Mouse (Mus musculus): ENCODE measurements around the gene Gm1043. TPM values are rescaled to one million over a fixed set of nuclear protein-coding genes. Genes with fewer than 3 reads are reported as not detected.

Gm1043 gene
- polyA plus RNA-seq, 1 experiment from 2014 or later: not detected

GRCm38 (mm10) chr5:37198011-37198688 is 113.0 kb downstream of the Gm1043 start:
- TF ChIP-seq CTCF (IDR thresholded peaks at IDR 0.05): no peak
- in situ Hi-C loops (cut with MboI; ENCODE audit: low pct_unique_long_range_greater_than_20kb): no loop called here
- DNase-seq (ENCODE audit: low read depth, low spot score) (no peak), ATAC-seq (no peak)
- ChIA-PET CTCF (no interaction called here), POLR2A (no interaction called here)
- H3K27me3 ChIP-seq: no peaks in the 10 kb centered on the region

- ChIA-PET CTCF (interaction anchor here (1.2 kb wide), 1 partner anchor 10 kb away, joined by 3 read pairs; no protein-coding TSS in a partner anchor), POLR2A (no interaction called here)
- TF ChIP-seq CTCF (IDR thresholded peaks at IDR 0.05): no peak
Measured at GRCm38 (mm10) chr5:37202285-37202684, 117.1 kb downstream of the Gm1043 start.

GRCm38 (mm10) chr5:37204886-37205285 is 119.7 kb downstream of the Gm1043 start:
- DNase-seq (ENCODE audit: low read depth, low spot score): no peak
- no peak for ATAC-seq
- peaks cover 5% of the 10 kb centered on the region for H3K27me3 ChIP-seq
- no peak for TF ChIP-seq CTCF (IDR thresholded peaks at IDR 0.05)
- CTCF ChIA-PET: no interaction called here
- POLR2A ChIA-PET: no interaction called here
- in situ Hi-C loops (cut with MboI; ENCODE audit: low pct_unique_long_range_greater_than_20kb): no loop called here

More at GRCm38 (mm10) chr5:37202285-37202684, 117.1 kb downstream of the Gm1043 start:
- ATAC-seq: no peak
- H3K27me3 ChIP-seq: no peaks in the 10 kb centered on the region
- DNase-seq (ENCODE audit: low read depth, low spot score): no peak
- in situ Hi-C loops (cut with MboI; ENCODE audit: low pct_unique_long_range_greater_than_20kb): no loop called here

- POLR2A ChIA-PET: no interaction called here
- CTCF ChIA-PET: no interaction called here
- no peak for ATAC-seq
- DNase-seq (ENCODE audit: low read depth, low spot score): no peak
- H3K27me3 ChIP-seq: peaks cover 10% of the 10 kb centered on the region
- in situ Hi-C loops (cut with MboI; ENCODE audit: low pct_unique_long_range_greater_than_20kb): no loop called here
- no peak for TF ChIP-seq CTCF (IDR thresholded peaks at IDR 0.05)
Measured at GRCm38 (mm10) chr5:37205420-37205819, 120.2 kb downstream of the Gm1043 start.

GRCm38 (mm10) chr5:37206364-37206763 is 121.2 kb downstream of the Gm1043 start:
- ChIA-PET CTCF (no interaction called here), POLR2A (no interaction called here)
- in situ Hi-C loops (cut with MboI; ENCODE audit: low pct_unique_long_range_greater_than_20kb): no loop called here
- DNase-seq (ENCODE audit: low read depth, low spot score): no peak
- ATAC-seq: no peak
- TF ChIP-seq CTCF (IDR thresholded peaks at IDR 0.05): no peak
- H3K27me3 ChIP-seq: peaks cover 17% of the 10 kb centered on the region

GRCm38 (mm10) chr5:37212938-37213708 is 128.0 kb downstream of the Gm1043 start:
- TF ChIP-seq CTCF (IDR thresholded peaks at IDR 0.05): no peak
- CTCF ChIA-PET: interaction anchor here (1.1 to 1.4 kb wide), 3 partner anchors 10 to 23 kb away, joined by 3 to 6 read pairs (median 3); no protein-coding TSS in a partner anchor
- in situ Hi-C loops (cut with MboI; ENCODE audit: low pct_unique_long_range_greater_than_20kb): no loop called here

GRCm38 (mm10) chr5:37213709-37214103 is 128.5 kb downstream of the Gm1043 start:
- TF ChIP-seq CTCF (IDR thresholded peaks at IDR 0.05): no peak
- in situ Hi-C loops (cut with MboI; ENCODE audit: low pct_unique_long_range_greater_than_20kb): no loop called here
- DNase-seq (ENCODE audit: low read depth, low spot score) (no peak), ATAC-seq (no peak)
- ChIA-PET CTCF (interaction anchor here (1.4 kb wide), 1 partner anchor 9 kb away, joined by 6 read pairs; no protein-coding TSS in a partner anchor), POLR2A (no interaction called here)
- H3K27me3 ChIP-seq: peaks cover 19% of the 10 kb centered on the region

More at GRCm38 (mm10) chr5:37212938-37213708, 128.0 kb downstream of the Gm1043 start:
- ATAC-seq: no peak
- POLR2A ChIA-PET: no interaction called here
- DNase-seq (ENCODE audit: low read depth, low spot score): no peak
- peaks cover 17% of the 10 kb centered on the region for H3K27me3 ChIP-seq

GRCm38 (mm10) chr5:37214614-37215013 is 129.4 kb downstream of the Gm1043 start:
- POLR2A ChIA-PET: no interaction called here

GRCm38 (mm10) chr5:37215276-37215675 is 130.1 kb downstream of the Gm1043 start:
- H3K27me3 ChIP-seq: peaks cover 11% of the 10 kb centered on the region
- ATAC-seq (peak; percentile 12), DNase-seq (ENCODE audit: low read depth, low spot score) (no peak)
- CTCF ChIA-PET: no interaction called here
- no peak for TF ChIP-seq CTCF (IDR thresholded peaks at IDR 0.05)
- POLR2A ChIA-PET: no interaction called here
- in situ Hi-C loops (cut with MboI; ENCODE audit: low pct_unique_long_range_greater_than_20kb): no loop called here

More at GRCm38 (mm10) chr5:37214614-37215013, 129.4 kb downstream of the Gm1043 start:
- DNase-seq (ENCODE audit: low read depth, low spot score): no peak
- CTCF ChIA-PET: interaction anchor here (1.4 kb wide), 1 partner anchor 8 kb away, joined by 6 read pairs; no protein-coding TSS in a partner anchor
- TF ChIP-seq CTCF (IDR thresholded peaks at IDR 0.05): no peak
- in situ Hi-C loops (cut with MboI; ENCODE audit: low pct_unique_long_range_greater_than_20kb): no loop called here
- no peak for ATAC-seq
- H3K27me3 ChIP-seq: peaks cover 16% of the 10 kb centered on the region

- no peak for DNase-seq (ENCODE audit: low read depth, low spot score)
- POLR2A ChIA-PET: no interaction called here
- H3K27me3 ChIP-seq: peaks cover 19% of the 10 kb centered on the region
- CTCF ChIA-PET: no interaction called here
- no peak for TF ChIP-seq CTCF (IDR thresholded peaks at IDR 0.05)
- in situ Hi-C loops (cut with MboI; ENCODE audit: low pct_unique_long_range_greater_than_20kb): no loop called here
- ATAC-seq: no peak
Measured at GRCm38 (mm10) chr5:37219615-37220014, 134.4 kb downstream of the Gm1043 start.

GRCm38 (mm10) chr5:37220575-37220974 is 135.4 kb downstream of the Gm1043 start:
- POLR2A ChIA-PET: no interaction called here
- DNase-seq (ENCODE audit: low read depth, low spot score): no peak
- no peak for ATAC-seq
- TF ChIP-seq CTCF (IDR thresholded peaks at IDR 0.05): no peak
- in situ Hi-C loops (cut with MboI; ENCODE audit: low pct_unique_long_range_greater_than_20kb): no loop called here
- CTCF ChIA-PET: interaction anchor here (1.1 kb wide), 1 partner anchor 14 kb away, joined by 3 read pairs; no protein-coding TSS in a partner anchor
- peaks cover 21% of the 10 kb centered on the region for H3K27me3 ChIP-seq
